Mouse (Mus musculus): ENCODE data around the gene Unc13d. TPM values are rescaled to one million over a fixed set of nuclear protein-coding genes. Genes with fewer than 3 reads are reported as not detected.

Unc13d gene
- total and polyA plus RNA-seq, 2 experiments from 2014 or later = 0.42 to 2.7 TPM

- Histone ChIP-seq H3K4me3 (ENCODE audit: low read depth, low read length) (no peak overlapping the region), H3K27ac (ENCODE audit: low read depth) (no peak overlapping the region), H3K9me3 (replicated peaks; ENCODE audit: control insufficient read depth, low read length) (no peaks in the 10 kb centered on the region), H3K36me3 (replicated peaks; ENCODE audit: control insufficient read depth, insufficient read depth, low read length) (peaks cover 51% of the 10 kb centered on the region), H3K4me2 (ENCODE audit: low read depth, low read length) (no peak overlapping the region), H3K4me1 (ENCODE audit: control insufficient read depth, insufficient read depth) (peaks cover 4% of the 10 kb centered on the region; the same call in 1 of the 2 replicates), H3K9ac (replicated peaks; ENCODE audit: low read depth, low read length) (no peak overlapping the region), H3K27me3 (ENCODE audit: control insufficient read depth, insufficient read depth, low read length) (no peaks in the 10 kb centered on the region)
- no peak for TF ChIP-seq CTCF (IDR thresholded peaks at IDR 0.05; ENCODE audit: low read depth)
- no peak for TF ChIP-seq EP300 (IDR thresholded peaks at IDR 0.05; ENCODE audit: low read depth)
- WGBS = 87% methylated on average over 5 of the region's 5 CpGs
- DNase-seq (ENCODE audit: low spot score) (no peak), ATAC-seq (ENCODE audit: insufficient read depth, low read depth) (no peak)
Measured at GRCm38 (mm10) chr11:116042372-116043138, 35.2 kb downstream of the Unc13d start.

GRCm38 (mm10) chr11:116041833-116042232, 35.9 kb downstream of the Unc13d start:
- no peak overlapping the region for H3K4me3 ChIP-seq (ENCODE audit: low read depth, low read length)
- no peaks in the 10 kb centered on the region for H3K9me3 ChIP-seq (replicated peaks; ENCODE audit: control insufficient read depth, low read length)
- TF ChIP-seq CTCF (IDR thresholded peaks at IDR 0.05; ENCODE audit: low read depth) (no peak), EP300 (IDR thresholded peaks at IDR 0.05; ENCODE audit: low read depth) (no peak)
- 98% methylated on average over 2 of the region's 2 CpGs for WGBS
- no peak for DNase-seq (ENCODE audit: low spot score)
- ATAC-seq (ENCODE audit: insufficient read depth, low read depth) = no peak
- peaks cover 44% of the 10 kb centered on the region for H3K36me3 ChIP-seq (replicated peaks; ENCODE audit: control insufficient read depth, insufficient read depth, low read length)
- H3K4me1 ChIP-seq (ENCODE audit: control insufficient read depth, insufficient read depth) = peaks cover 4% of the 10 kb centered on the region; the same call in 1 of the 2 replicates
- no peak overlapping the region for H3K4me2 ChIP-seq (ENCODE audit: low read depth, low read length)
- no peak overlapping the region for H3K9ac ChIP-seq (replicated peaks; ENCODE audit: low read depth, low read length)
- H3K27me3 ChIP-seq (ENCODE audit: control insufficient read depth, insufficient read depth, low read length) = no peaks in the 10 kb centered on the region
- no peak overlapping the region for H3K27ac ChIP-seq (ENCODE audit: low read depth)

GRCm38 (mm10) chr11:116040593-116040992, 37.2 kb downstream of the Unc13d start:
- H3K36me3 ChIP-seq (replicated peaks; ENCODE audit: control insufficient read depth, insufficient read depth, low read length) = peaks cover 38% of the 10 kb centered on the region
- no peak overlapping the region for H3K9ac ChIP-seq (replicated peaks; ENCODE audit: low read depth, low read length)
- WGBS = 29% methylated on average over 6 of the region's 6 CpGs
- ATAC-seq (ENCODE audit: insufficient read depth, low read depth) (peak; percentile 57), DNase-seq (ENCODE audit: low spot score) (no peak)
- TF ChIP-seq EP300 (IDR thresholded peaks at IDR 0.05; ENCODE audit: low read depth) = no peak
- no peak for TF ChIP-seq CTCF (IDR thresholded peaks at IDR 0.05; ENCODE audit: low read depth)
- H3K27ac ChIP-seq (ENCODE audit: low read depth) = peak overlapping the region; percentile 44
- no peaks in the 10 kb centered on the region for H3K9me3 ChIP-seq (replicated peaks; ENCODE audit: control insufficient read depth, low read length)
- no peak overlapping the region for H3K4me3 ChIP-seq (ENCODE audit: low read depth, low read length)
- H3K27me3 ChIP-seq (ENCODE audit: control insufficient read depth, insufficient read depth, low read length) = no peaks in the 10 kb centered on the region
- no peak overlapping the region for H3K4me2 ChIP-seq (ENCODE audit: low read depth, low read length)
- peaks cover 4% of the 10 kb centered on the region; the same call in 1 of the 2 replicates for H3K4me1 ChIP-seq (ENCODE audit: control insufficient read depth, insufficient read depth)

GRCm38 (mm10) chr11:116037826-116038225, 39.9 kb downstream of the Unc13d start:
- TF ChIP-seq CTCF (IDR thresholded peaks at IDR 0.05; ENCODE audit: low read depth) = no peak
- no peak for TF ChIP-seq EP300 (IDR thresholded peaks at IDR 0.05; ENCODE audit: low read depth)
- DNase-seq (ENCODE audit: low spot score) (no peak), ATAC-seq (ENCODE audit: insufficient read depth, low read depth) (no peak)
- Histone ChIP-seq H3K27ac (ENCODE audit: low read depth) (no peak overlapping the region), H3K9ac (replicated peaks; ENCODE audit: low read depth, low read length) (no peak overlapping the region), H3K9me3 (replicated peaks; ENCODE audit: control insufficient read depth, low read length) (no peaks in the 10 kb centered on the region), H3K27me3 (ENCODE audit: control insufficient read depth, insufficient read depth, low read length) (no peaks in the 10 kb centered on the region), H3K4me2 (ENCODE audit: low read depth, low read length) (no peak overlapping the region), H3K4me3 (ENCODE audit: low read depth, low read length) (no peak overlapping the region), H3K36me3 (replicated peaks; ENCODE audit: control insufficient read depth, insufficient read depth, low read length) (peaks cover 29% of the 10 kb centered on the region), H3K4me1 (ENCODE audit: control insufficient read depth, insufficient read depth) (peaks cover 4% of the 10 kb centered on the region; the same call in 1 of the 2 replicates)
- WGBS = 94% methylated on average over 9 of the region's 9 CpGs

- Histone ChIP-seq H3K36me3 (replicated peaks; ENCODE audit: control insufficient read depth, insufficient read depth, low read length) (peaks cover 22% of the 10 kb centered on the region; the same call in 1 of the 2 replicates), H3K27me3 (ENCODE audit: control insufficient read depth, insufficient read depth, low read length) (no peaks in the 10 kb centered on the region), H3K4me3 (ENCODE audit: low read depth, low read length) (no peak overlapping the region), H3K4me2 (ENCODE audit: low read depth, low read length) (no peak overlapping the region), H3K27ac (ENCODE audit: low read depth) (no peak overlapping the region), H3K4me1 (ENCODE audit: control insufficient read depth, insufficient read depth) (peaks cover 8% of the 10 kb centered on the region), H3K9me3 (replicated peaks; ENCODE audit: control insufficient read depth, low read length) (no peaks in the 10 kb centered on the region), H3K9ac (replicated peaks; ENCODE audit: low read depth, low read length) (no peak overlapping the region)
- 85% methylated on average over 3 of the region's 3 CpGs for WGBS
- ATAC-seq (ENCODE audit: insufficient read depth, low read depth) (no peak), DNase-seq (ENCODE audit: low spot score) (no peak)
- no peak for TF ChIP-seq CTCF (IDR thresholded peaks at IDR 0.05; ENCODE audit: low read depth)
- TF ChIP-seq EP300 (IDR thresholded peaks at IDR 0.05; ENCODE audit: low read depth) = no peak
Measured at GRCm38 (mm10) chr11:116036671-116037070, 41.1 kb downstream of the Unc13d start.

Measured in heart, postnatal 0 days (tissue).